In the genomic region with DNA sequence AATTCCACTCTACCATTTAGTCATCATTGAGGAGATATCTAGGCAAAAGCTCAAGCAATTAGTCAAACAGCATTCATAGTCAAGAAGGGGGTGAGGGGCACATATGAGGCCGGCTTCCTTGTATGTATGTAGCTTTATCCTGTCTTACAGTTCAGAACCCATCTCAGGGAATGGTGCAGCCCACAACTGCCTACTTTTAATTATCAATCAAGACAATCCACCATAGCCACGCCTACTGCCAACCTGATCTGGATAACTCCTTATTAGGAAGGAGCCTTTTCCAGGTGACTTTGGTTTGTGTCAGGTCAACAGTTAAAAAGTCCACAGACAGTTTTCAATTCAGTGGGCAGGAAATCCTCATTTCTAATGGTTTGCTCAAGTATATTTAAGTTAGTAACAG, we compare ENCODE assay signal across 20 mouse cellular contexts. TPM values are rescaled to one million over a fixed set of nuclear protein-coding genes. Genes with fewer than 3 reads are reported as not detected.
A peak's percentile ranks its signal among the peaks of the same experiment; 100 is the strongest.
DNase-seq lines count a peak whose midpoint lies in the region; ATAC-seq and TF ChIP-seq lines count a peak whose summit lies in the region.
"Had no signal": no experiment of that assay in that cellular context is flagged by ENCODE, and none has a peak within 500 bp of the region (broad histone marks: within the 10 kb centered on the region; RNA-seq: fewer than 3 reads in every experiment).

No protein-coding gene starts in this region.

- H3K9me3 ChIP-seq in intestine, embryonic 16.5 days (ENCODE audit: control insufficient read depth, low read length): no peaks in the 10 kb centered on the region
- H3K9me3 ChIP-seq in intestine, postnatal 0 days (ENCODE audit: control insufficient read depth): no peaks in the 10 kb centered on the region
- no peaks in the 10 kb centered on the region for H3K9me3 ChIP-seq in kidney, embryonic 14.5 days (ENCODE audit: control insufficient read depth, low read length)
- H3K9me3 ChIP-seq: embryonic facial prominence, embryonic 13.5 days; forebrain, embryonic 13.5 days; heart, embryonic 13.5 days; hindbrain, embryonic 15.5 days had no signal

- no peak for TF ChIP-seq POLR2A in cortical plate, adult 2 months (IDR thresholded peaks at IDR 0.05; ENCODE audit: extremely low read depth, insufficient read depth, low read length)

- peak; percentile 55; the same call in 1 of the 2 replicates for ATAC-seq in intestine, embryonic 16.5 days
- ATAC-seq in intestine, postnatal 0 days: no peak
- no peak for ATAC-seq in kidney, embryonic 14.5 days (ENCODE audit: low FRiP score, low TSS enrichment)
- ATAC-seq in erythroblast, adult 5-6 weeks (replicated peaks; ENCODE audit: low FRiP score, poor library complexity, severe bottlenecking): no peak
- ATAC-seq: activated CD4-positive, CD25-positive, alpha-beta regulatory T cell, adult 4 months; forebrain, embryonic 13.5 days; forebrain, postnatal 0 days; Patski had no signal

- no peaks in the 10 kb centered on the region for H3K36me3 ChIP-seq in intestine, embryonic 16.5 days (ENCODE audit: control insufficient read depth, insufficient read depth, low read length)
- no peaks in the 10 kb centered on the region for H3K36me3 ChIP-seq in intestine, postnatal 0 days (ENCODE audit: control insufficient read depth, insufficient read depth)
- H3K36me3 ChIP-seq in kidney, embryonic 14.5 days (ENCODE audit: control insufficient read depth, insufficient read depth, low read length): no peaks in the 10 kb centered on the region
- H3K36me3 ChIP-seq: embryonic facial prominence, embryonic 13.5 days; heart, embryonic 13.5 days; hindbrain, embryonic 15.5 days had no signal

- H3K4me2 ChIP-seq in intestine, embryonic 16.5 days (ENCODE audit: low read depth, low read length): no peak overlapping the region
- H3K4me2 ChIP-seq in intestine, postnatal 0 days (replicated peaks; ENCODE audit: low read depth): no peak overlapping the region
- H3K4me2 ChIP-seq in kidney, embryonic 14.5 days (replicated peaks; ENCODE audit: low read depth, low read length): no peak overlapping the region
- H3K4me2 ChIP-seq: embryonic facial prominence, embryonic 13.5 days; forebrain, embryonic 13.5 days; heart, embryonic 13.5 days; hindbrain, embryonic 15.5 days had no signal

- DNase-seq in kidney, postnatal 36 days: peak; percentile 24 to 41
- DNase-seq: adrenal gland, postnatal 14 days; cerebellum, adult 2 months; cerebellum, postnatal 14 days; forebrain, postnatal 0 days; gastrocnemius, postnatal 36 days; heart, adult 11 months; heart, postnatal 36 days had no signal

- TF ChIP-seq CTCF in intestine, postnatal 0 days (IDR thresholded peaks at IDR 0.05; ENCODE audit: low read depth): no peak
- no peak for TF ChIP-seq CTCF in cortical plate, adult 2 months (IDR thresholded peaks at IDR 0.05; ENCODE audit: extremely low read depth, insufficient read depth, low read length)

- H3K27ac ChIP-seq in intestine, embryonic 16.5 days (ENCODE audit: low read length): no peak overlapping the region
- H3K27ac ChIP-seq in intestine, postnatal 0 days (ENCODE audit: low read depth, low read length): no peak overlapping the region
- no peak overlapping the region for H3K27ac ChIP-seq in kidney, embryonic 14.5 days (ENCODE audit: low read depth, low read length)
- H3K27ac ChIP-seq in cortical plate, adult 2 months (ENCODE audit: insufficient read depth, low read length): peak overlapping the region; percentile 65; the same call in 1 of the 2 replicates
- H3K27ac ChIP-seq: embryonic facial prominence, embryonic 13.5 days; forebrain, embryonic 13.5 days; heart, embryonic 13.5 days; hindbrain, embryonic 15.5 days had no signal

- peaks cover 11% of the 10 kb centered on the region; the same call in 1 of the 2 replicates for H3K4me1 ChIP-seq in intestine, embryonic 16.5 days (ENCODE audit: control insufficient read depth, insufficient read depth, low read length)
- H3K4me1 ChIP-seq in intestine, postnatal 0 days (replicated peaks; ENCODE audit: control insufficient read depth, insufficient read depth, low read length): no peaks in the 10 kb centered on the region
- H3K4me1 ChIP-seq in kidney, embryonic 14.5 days (ENCODE audit: control insufficient read depth, insufficient read depth, low read length): 0 out of 2 replicates have a peak, but pooled peaks cover 4% of the 10 kb centered on the region
- peaks cover 11% of the 10 kb centered on the region for H3K4me1 ChIP-seq in cortical plate, adult 2 months (ENCODE audit: control insufficient read depth, insufficient read depth, low read length)
- H3K4me1 ChIP-seq: forebrain, embryonic 13.5 days; hindbrain, embryonic 15.5 days had no signal

- H3K4me3 ChIP-seq in intestine, embryonic 16.5 days (ENCODE audit: low read length): no peak overlapping the region
- H3K4me3 ChIP-seq in intestine, postnatal 0 days (ENCODE audit: low read depth, low read length): no peak overlapping the region
- no peak overlapping the region for H3K4me3 ChIP-seq in kidney, embryonic 14.5 days (ENCODE audit: low read length)
- H3K4me3 ChIP-seq in cortical plate, adult 2 months (ENCODE audit: insufficient read depth, low read length): no peak overlapping the region
- H3K4me3 ChIP-seq: embryonic facial prominence, embryonic 13.5 days; forebrain, embryonic 13.5 days; heart, embryonic 13.5 days; hindbrain, embryonic 15.5 days had no signal

- no peak overlapping the region for H3K9ac ChIP-seq in intestine, embryonic 16.5 days (ENCODE audit: low read depth, low read length)
- no peak overlapping the region for H3K9ac ChIP-seq in intestine, postnatal 0 days (ENCODE audit: low read depth, low read length)
- H3K9ac ChIP-seq in kidney, embryonic 14.5 days (ENCODE audit: low read depth, low read length): no peak overlapping the region
- H3K9ac ChIP-seq: embryonic facial prominence, embryonic 13.5 days; forebrain, embryonic 13.5 days; forebrain, postnatal 0 days; heart, embryonic 13.5 days; hindbrain, embryonic 15.5 days had no signal

- H3K27me3 ChIP-seq in intestine, embryonic 16.5 days (replicated peaks; ENCODE audit: control insufficient read depth, insufficient read depth, low read length): no peaks in the 10 kb centered on the region
- H3K27me3 ChIP-seq in intestine, postnatal 0 days (replicated peaks; ENCODE audit: control insufficient read depth, insufficient read depth, low read length): no peaks in the 10 kb centered on the region
- H3K27me3 ChIP-seq in kidney, embryonic 14.5 days (ENCODE audit: control insufficient read depth, insufficient read depth, low read length): no peaks in the 10 kb centered on the region
- H3K27me3 ChIP-seq: CH12.LX; embryonic facial prominence, embryonic 13.5 days; forebrain, embryonic 13.5 days; heart, embryonic 13.5 days; hindbrain, embryonic 15.5 days; Patski had no signal

- 77% methylated on average over 2 of the region's 2 CpGs for WGBS in intestine, embryonic 16.5 days
- WGBS in intestine, postnatal 0 days: 71% methylated on average over 2 of the region's 2 CpGs
- WGBS in kidney, embryonic 14.5 days: 83% methylated on average over 2 of the region's 2 CpGs

RNA-seq across cellular contexts. Expression of a gene that starts 14.1 kb away (rescaled TPM):
- 73.0 and 85.2 TPM in 2 replicates for polyA plus RNA-seq in intestine, embryonic 16.5 days (2015; fragmentation: Nextera tagmentation; extraction: Ambion mirVana)
- polyA plus RNA-seq in intestine, postnatal 0 days (2015; fragmentation: Nextera tagmentation; extraction: Ambion mirVana): 60.7 and 62.6 TPM in 2 replicates
- 49.1 and 75.6 TPM in 2 replicates for polyA plus RNA-seq in kidney, embryonic 14.5 days (2014; fragmentation: Nextera tagmentation; extraction: Ambion mirVana)
- 214 and 223 TPM in 2 replicates for polyA plus RNA-seq in cortical plate, adult 2 months (2012; rRNA removed)
- 13.0 and 24.0 TPM in 2 replicates for total RNA-seq in erythroblast, adult 5-6 weeks (2015; ENCODE audit: low replicate concordance)
- 14.2 and 23.6 TPM in 2 replicates for total RNA-seq in erythroblast, adult 5-6 weeks (2017; ENCODE audit: low replicate concordance)

RNA-seq across cellular contexts. Expression of a gene that starts 14.2 kb away (rescaled TPM):
- 76.3 and 82.6 TPM in 2 replicates for polyA plus RNA-seq in intestine, embryonic 16.5 days (2015; fragmentation: Nextera tagmentation; extraction: Ambion mirVana)
- 38.6 and 40.1 TPM in 2 replicates for polyA plus RNA-seq in intestine, postnatal 0 days (2015; fragmentation: Nextera tagmentation; extraction: Ambion mirVana)
- 70.9 and 77.4 TPM in 2 replicates for polyA plus RNA-seq in kidney, embryonic 14.5 days (2014; fragmentation: Nextera tagmentation; extraction: Ambion mirVana)
- polyA plus RNA-seq in cortical plate, adult 2 months (2012; rRNA removed): 23.8 and 23.9 TPM in 2 replicates
- 25.6 and 34.9 TPM in 2 replicates for total RNA-seq in erythroblast, adult 5-6 weeks (2015; ENCODE audit: low replicate concordance)
- 22.5 and 29.0 TPM in 2 replicates for total RNA-seq in erythroblast, adult 5-6 weeks (2017; ENCODE audit: low replicate concordance)

RNA-seq across cellular contexts. Expression of a gene that starts 47.6 kb away (rescaled TPM):
- 2.0 and 2.3 TPM in 2 replicates for polyA plus RNA-seq in intestine, embryonic 16.5 days (2015; fragmentation: Nextera tagmentation; extraction: Ambion mirVana)
- polyA plus RNA-seq in intestine, postnatal 0 days (2015; fragmentation: Nextera tagmentation; extraction: Ambion mirVana): 2.1 and 2.3 TPM in 2 replicates
- 5.7 and 6.6 TPM in 2 replicates for polyA plus RNA-seq in kidney, embryonic 14.5 days (2014; fragmentation: Nextera tagmentation; extraction: Ambion mirVana)
- 14.2 and 15.0 TPM in 2 replicates for polyA plus RNA-seq in cortical plate, adult 2 months (2012; rRNA removed)
- total RNA-seq in erythroblast, adult 5-6 weeks (2015; ENCODE audit: low replicate concordance): 11.7 and 15.9 TPM in 2 replicates
- 4.4 and 7.1 TPM in 2 replicates for total RNA-seq in erythroblast, adult 5-6 weeks (2017; ENCODE audit: low replicate concordance)
